Mouse (Mus musculus): ENCODE measurements around the gene Prm1.

Gene Prm1

DNA sequence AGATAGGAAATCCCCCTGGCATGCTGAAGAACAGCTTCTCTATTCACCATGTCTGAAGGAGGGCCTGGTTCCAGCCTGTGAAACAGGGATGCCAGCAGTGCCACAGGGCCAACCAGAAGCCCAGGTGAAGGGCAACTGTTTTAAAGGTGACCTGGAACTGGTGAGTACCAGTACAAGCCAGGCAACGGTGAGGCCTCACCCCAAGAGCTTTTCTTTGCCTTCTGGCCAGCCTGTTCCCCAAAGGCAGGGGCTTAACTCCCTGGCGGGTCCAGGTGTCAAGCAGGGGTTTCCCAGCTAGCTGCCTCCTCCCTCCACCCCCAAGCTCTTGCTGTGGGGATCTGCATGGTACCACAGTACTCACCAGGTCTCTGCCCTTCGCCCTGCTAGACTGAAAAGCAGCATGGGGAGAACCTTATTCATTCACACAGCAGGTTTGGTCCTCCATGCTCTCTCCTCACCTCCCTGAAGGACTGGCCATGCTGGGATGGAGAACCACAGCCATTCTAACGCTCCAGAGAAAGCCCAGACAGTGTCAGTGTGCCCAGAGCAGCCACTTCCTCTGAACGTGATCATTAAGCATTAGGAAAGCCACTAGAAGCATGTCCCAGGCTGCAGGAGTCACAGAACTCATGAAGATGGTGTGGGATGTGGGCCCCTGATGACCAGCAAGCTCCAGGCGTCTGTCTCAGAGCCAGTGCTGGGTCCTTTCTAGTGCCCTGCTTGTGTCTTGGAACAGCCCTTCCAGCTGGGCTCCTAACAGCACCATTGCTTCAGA lies 23.1 kb downstream of the Prm1 start:
- no peak for DNase-seq

DNA sequence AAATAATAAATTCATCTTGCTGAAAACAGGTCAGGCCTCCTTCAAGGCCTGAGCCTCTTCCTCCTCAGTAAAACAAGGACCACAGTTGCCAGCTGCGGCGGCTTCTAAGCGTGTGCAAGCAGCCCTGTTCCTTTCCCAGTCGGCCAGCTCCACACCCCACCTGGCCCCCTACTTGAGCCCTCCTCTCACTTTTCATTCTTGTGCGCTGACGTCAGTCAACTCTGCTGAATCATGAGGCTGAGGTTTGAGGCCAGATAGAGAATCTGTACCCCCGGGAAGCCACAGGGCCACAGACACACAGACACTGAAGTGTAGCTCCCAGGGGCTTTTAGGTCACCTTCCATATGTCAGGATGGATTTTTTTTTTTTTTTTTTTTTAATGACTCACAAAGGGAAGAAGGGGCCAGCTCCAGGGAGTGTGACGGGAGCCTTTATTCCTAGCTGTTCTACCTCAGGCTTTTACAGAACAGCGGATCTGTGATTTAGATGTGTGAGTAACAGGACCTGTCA lies 23.7 kb downstream of the Prm1 start:
- no peak for DNase-seq

GRCm38 (mm10) chr16:10780631-10781120 lies 25.0 kb downstream of the Prm1 start:
- DNase-seq = no peak

DNA sequence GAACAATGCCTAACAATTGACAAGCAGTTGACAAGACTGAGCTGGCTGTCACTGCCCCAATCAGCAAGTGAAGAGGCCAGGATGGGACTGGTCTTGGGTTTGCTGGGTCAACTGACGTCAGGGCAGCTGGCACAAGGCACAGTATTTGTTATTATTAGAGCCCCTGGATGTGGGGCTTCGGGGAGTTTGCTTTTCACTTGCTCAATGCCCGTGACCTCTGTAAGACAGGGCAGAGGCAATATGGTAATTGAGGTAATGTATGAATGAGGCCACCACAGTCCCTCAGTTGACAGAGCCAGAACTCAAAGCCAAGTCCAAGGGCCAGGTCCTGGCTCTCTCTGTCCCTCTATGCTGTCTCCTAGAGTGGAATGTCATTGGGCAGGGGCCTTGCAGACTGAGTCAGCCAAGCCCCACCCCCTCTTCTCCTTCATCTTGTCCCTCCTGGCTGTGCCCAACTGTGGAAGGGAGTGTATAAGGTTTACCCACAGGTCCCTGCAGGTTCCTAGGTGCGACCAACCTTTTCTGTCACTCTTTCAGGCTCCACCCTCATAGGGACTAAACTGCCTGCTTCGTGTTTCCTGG lies 28.0 kb downstream of the Prm1 start:
- DNase-seq = no peak

DNA sequence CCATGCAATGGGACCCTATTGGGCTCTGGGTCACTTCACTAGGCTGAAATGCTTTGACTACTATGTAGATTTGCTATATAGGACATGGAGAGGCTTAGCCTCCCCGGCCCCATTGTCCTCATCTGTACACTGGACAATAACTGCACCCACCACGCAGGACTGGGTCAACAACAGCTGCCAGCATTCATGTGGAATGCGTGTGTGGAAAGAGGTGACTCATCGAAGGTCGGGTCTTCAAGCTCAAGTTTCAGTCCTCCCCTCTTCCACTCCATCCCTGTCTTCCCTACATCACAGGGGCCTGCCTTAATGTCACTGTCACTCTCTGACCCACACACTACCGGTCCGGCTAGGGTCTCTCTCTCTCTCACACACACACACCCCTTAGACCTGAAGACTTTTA lies 29.3 kb downstream of the Prm1 start:
- no peak for DNase-seq

DNA sequence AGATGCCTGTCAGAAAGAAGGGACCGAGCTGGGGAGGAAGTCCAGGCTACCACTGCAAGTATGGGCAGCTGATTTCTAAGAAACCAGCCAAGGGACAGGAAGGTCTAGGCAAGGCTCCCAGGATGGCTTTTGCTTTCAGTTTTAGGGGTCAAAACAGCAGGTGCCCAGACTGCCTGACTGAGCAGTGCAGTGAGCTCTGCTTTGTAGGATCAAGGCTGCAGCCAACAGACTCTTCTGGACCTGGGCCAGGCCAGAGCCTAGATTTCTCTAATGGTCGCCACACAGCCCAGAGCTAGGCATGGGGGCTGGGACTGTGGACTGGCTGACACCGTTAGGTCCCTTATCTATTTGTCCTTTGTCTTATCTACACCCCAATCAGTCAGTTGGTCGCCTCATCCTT lies 30.9 kb downstream of the Prm1 start:
- DNase-seq = no peak

- DNase-seq = no peak
These were observed 32.1 kb downstream of the Prm1 start for GRCm38 (mm10) chr16:10773543-10773942.

DNA sequence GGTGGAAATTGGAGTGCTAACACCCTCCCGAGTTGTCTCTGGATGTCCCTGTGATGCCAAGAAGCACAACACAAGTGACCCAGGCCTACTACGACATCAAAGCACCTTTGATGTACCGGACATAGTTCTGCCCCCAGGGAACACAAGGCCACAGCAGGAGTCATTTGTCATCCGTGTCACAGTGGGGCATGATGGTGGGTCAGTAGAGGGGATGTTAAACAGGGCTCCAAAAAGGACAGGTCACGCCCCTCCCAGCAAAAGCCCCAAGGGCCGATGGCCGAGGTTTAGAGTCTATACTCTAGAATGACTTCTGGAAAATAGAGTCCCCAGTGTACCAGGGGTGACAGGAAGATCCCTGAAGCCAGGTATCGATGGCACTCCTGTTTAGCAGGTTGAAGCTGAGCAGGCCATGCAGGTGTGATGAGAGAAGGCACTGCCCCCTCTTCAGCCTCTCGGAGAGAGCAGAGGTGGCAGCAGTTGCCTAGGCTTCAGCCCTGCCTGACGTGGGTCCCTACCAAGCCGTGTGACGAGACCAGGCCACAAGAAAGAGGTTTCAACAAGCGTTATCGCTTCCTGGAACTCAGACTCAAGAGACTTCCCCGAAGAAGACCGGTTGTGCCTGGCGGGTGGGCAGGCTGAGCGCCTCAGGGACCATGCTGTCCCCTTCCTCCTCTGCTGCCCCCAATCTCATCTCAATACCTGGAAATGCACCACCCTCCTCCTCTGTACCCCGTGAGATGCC lies 33.7 kb downstream of the Prm1 start:
- DNase-seq = peak in 1 of 2 experiments; percentile 39

DNA sequence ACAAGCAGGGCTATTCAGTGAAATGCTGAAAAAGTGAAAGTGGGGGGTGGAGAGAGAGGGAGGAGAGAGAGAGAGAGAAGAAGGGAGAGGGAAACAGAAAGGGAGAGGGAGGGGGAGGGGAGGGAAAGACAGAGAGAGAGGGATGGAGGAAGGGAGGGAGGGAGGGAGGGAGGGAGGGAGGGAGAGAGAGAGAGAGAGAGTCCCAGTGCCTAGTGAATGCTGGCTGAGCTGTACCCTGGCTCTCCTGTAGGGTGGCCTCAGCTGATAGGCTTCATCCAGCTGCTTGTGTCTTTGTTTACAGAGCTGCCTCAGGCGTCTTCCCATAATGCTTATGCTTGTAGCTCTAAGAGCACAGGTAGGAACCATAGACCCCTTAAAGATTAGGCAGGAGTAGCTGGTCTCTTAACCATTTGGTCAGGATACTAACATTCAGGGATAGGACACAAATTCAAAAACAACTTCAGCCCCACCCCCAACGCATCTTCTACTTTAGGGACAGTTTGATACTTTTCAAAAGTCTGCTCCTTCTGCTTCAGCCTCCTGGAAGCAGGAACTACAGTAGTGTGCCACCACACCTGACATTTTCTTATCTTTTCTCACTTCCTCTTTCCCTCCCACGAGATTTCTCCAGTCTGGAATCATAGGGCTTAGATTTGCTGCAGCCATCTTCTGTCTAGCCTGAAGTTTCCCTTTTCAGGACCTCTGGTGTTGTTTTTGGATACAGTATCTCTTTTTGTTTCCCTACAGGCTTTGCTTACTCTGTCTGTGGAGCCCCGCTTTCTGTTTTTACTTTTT lies 34.9 kb downstream of the Prm1 start:
- no peak for DNase-seq

- DNase-seq = no peak
These were observed 36.0 kb downstream of the Prm1 start for GRCm38 (mm10) chr16:10769661-10770060.

- DNase-seq = no peak
These were observed 36.8 kb downstream of the Prm1 start for GRCm38 (mm10) chr16:10768821-10769220.

GRCm38 (mm10) chr16:10767158-10767557 lies 38.5 kb downstream of the Prm1 start:
- peak in 1 of 2 experiments; percentile 80 for DNase-seq

DNA sequence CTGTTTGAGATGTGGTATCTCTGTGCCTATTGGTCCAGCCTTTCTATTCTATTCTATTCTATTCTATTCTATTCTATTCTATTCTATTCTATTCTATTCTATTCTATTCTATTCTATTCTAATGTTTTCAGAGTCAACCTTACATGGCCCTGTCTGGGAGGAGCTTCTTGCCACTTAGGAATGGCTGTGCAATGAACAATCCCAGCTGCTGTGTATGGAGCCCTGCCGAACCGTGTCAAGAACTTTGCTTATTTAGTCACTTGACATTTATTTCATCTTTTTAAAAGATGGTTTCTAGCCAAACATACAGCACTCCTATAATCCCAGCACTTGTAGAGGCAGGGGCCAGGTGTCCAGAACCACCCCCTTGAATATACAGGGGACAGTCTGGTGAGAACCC lies 41.3 kb downstream of the Prm1 start:
- DNase-seq = peak in 1 of 2 experiments; percentile 72

DNA sequence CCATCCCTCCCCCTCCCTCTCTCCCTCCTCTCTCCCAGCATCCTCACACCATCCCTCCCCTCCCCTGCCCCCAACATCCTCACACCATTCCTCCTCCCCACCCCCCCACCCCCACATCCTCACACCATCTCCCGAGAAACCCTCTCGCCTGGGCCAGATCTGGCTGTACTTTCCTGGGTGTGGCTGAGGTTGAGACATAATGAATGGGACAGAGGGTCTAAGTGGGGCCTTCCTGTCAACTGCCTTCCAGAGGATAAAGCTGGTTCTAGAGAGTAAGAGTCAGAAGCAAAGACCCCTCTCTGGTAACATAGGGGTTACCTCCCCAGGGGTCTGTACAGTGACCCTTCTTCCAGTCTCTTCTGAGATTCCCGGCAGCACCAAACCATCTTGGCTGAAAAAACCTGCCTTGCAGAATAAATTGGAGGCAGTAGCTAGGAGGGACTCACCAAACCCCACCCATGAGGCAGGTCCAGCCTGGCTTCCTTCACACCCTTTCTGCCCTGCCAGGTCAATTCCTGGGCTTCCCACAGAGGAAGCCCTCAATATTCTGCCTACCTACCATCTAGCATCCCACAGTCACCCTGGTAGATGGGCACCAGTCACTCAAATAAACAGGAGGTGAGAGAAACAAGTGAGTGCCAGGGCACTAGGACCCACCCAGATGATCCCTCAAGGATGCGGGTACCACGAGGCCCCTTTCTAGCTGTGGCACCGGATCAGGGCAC lies 41.9 kb downstream of the Prm1 start:
- no peak for DNase-seq

GRCm38 (mm10) chr16:10762569-10763180 lies 43.0 kb downstream of the Prm1 start:
- DNase-seq = peak in 1 of 2 experiments; percentile 64

DNA sequence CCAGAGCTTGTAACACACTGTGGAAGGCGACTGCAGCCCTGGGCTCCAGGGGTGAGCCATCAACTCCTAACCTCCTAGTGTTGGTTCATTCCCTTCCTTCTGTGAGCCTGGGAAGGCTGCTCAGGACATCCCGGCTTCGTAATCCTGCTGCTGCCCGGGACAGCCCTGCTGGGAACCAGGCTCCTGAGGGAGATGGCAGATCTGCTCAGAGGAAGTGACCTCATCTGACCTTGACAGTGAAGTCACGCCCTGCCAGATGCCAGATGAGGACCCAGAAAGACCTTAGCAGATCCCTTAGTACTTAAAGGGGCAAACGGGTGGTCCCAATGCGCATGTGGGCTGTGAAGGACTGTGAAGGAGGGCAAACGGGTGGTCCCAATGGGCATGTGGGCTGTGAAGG lies 44.5 kb downstream of the Prm1 start:
- DNase-seq = no peak

GRCm38 (mm10) chr16:10756168-10756567 lies 49.5 kb downstream of the Prm1 start:
- DNase-seq = no peak

DNA sequence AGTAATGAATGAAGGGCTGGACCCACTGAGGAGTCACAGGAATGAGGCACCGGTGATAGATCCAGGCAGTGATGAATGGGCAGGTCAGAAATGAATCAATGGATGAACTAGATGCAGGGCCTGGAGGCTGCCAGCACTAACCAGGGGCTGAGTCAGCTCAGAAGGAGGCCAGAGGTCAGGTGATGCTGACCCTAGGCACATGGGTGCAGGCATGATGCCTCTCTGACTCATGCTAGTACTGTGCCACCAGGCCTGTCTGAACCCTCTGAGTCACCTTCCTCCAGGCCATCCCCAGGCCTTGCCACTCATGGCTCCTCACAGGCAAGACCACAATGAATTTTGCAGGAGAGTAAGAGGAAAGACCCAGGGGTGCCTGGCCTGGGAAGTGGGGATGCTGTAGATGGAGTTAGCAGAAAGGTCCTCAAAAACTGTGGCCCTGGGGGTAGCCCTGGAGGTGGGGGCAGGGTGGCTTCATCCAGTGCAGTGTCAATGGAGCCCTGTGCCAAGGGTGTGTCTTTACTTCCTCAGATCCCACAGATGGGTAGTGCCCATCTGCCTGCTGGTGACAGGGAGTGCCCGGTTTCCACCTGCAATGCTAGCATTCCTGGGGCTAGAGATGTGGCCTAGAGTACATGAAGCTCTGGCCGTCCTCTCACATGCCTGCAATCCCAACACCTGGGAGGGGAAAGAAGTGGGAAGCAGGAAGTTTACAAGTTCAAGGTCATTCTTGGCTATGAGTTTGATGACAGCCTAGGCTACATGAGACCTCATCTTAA lies 50.9 kb downstream of the Prm1 start:
- DNase-seq = no peak

DNA sequence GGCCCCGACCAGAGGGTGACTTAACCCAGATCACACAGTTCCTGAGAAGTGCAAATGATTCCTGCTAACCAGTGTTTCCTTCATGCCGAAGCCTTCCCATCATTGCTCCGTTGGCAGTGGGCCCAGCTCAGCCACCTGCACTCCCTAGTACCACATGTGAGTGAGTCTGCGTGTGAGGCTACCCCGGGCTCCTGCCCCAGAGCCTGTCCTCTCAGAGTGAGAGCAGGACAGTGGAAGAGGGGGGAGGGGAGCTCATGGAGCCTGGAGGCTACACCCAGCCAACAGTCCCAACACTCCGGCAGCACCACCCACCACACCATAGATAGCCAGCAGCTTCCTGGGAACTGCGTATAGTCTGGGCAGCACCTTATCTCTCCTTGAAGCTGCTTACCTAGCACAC lies 55.8 kb downstream of the Prm1 start:
- DNase-seq = no peak

DNA sequence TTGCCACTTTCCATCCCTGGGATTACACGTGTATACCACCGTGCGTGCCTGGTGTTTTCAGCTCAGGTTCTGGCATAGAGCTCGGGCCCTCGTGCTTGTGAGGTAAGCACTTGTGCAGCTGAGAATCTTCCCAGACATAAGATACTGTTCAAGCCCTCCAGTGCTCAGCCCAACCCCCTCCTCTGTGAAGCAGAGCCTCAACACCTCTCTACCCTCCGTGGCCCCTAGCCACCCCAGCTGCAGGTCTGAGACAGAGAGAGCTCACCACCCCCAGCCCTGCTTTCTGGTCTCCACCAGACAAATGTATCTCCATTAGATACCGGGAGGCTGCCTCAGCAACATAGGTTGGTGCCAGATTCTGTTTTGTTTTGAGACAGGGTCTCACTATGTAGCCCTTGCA lies 56.4 kb downstream of the Prm1 start:
- no peak for DNase-seq
